Mouse (Mus musculus): ENCODE results near the gene Cilp. TPM values are rescaled to one million over a fixed set of nuclear protein-coding genes. Genes with fewer than 3 reads are reported as not detected.
"Not testable (repeated sequence)": the region's sequence is repeated elsewhere in the genome, so short reads cannot be mapped to it uniquely, and the experiment has no call there.

Gene Cilp
- polyA plus RNA-seq, 1 experiment from 2014 or later, result 0.57 TPM

- WGBS, result 71% methylated on average over 11 of the region's 11 CpGs
- no peak for ATAC-seq (ENCODE audit: low FRiP score)
- H3K4me1 ChIP-seq (replicated peaks), result no peaks in the 10 kb centered on the region
- H3K9me3 ChIP-seq, result no peaks in the 10 kb centered on the region
- H3K9ac ChIP-seq, result no peak overlapping the region
- no peaks in the 10 kb centered on the region for H3K27me3 ChIP-seq
- no peak overlapping the region for H3K27ac ChIP-seq
- no peaks in the 10 kb centered on the region for H3K36me3 ChIP-seq
- H3K4me3 ChIP-seq, result no peak overlapping the region
- H3K4me2 ChIP-seq, result no peak overlapping the region
Measured at GRCm38 (mm10) chr9:65255906-65256600, 8.9 kb upstream of the Cilp start.

DNA sequence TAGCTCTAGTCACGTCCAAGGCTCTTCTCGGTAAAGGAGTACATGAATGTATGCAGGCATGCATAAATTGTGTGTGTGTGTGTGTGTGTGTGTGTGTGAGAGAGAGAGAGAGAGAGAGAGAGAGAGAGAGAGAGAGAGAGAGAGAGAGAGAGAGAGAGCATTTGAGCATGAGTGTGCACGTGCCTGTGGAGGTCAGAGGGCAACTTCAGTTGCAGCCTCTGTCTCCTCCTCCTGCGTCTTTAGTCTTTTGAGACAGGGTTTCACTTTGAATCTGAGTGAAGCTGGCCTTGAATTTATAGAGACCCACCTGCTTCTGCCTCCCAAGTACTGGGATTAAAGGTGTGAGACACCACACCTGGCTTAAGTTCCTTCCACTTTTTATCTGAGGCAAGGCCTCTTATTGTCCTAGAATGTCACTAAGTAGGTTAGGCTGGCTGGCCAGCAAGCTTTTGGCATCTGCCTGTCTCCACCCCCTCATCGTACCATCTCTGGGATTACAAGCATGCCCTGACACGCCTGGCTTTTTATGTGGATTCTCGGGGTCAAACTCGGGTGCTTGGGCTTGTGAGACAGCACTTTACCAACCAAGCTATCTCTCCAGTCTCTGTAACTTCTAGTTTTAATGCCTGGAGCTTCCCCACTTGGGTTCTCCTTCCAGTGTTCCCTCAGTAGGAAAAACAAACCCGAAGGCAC, 7.6 kb upstream of the Cilp start:
- Histone ChIP-seq H3K4me2 (no peak overlapping the region), H3K4me1 (replicated peaks) (no peaks in the 10 kb centered on the region), H3K27me3 (no peaks in the 10 kb centered on the region), H3K9me3 (no peaks in the 10 kb centered on the region), H3K27ac (no peak overlapping the region), H3K9ac (no peak overlapping the region), H3K4me3 (no peak overlapping the region), H3K36me3 (no peaks in the 10 kb centered on the region)
- ATAC-seq (ENCODE audit: low FRiP score), result no peak
- 70% methylated on average over 9 of the region's 9 CpGs for WGBS

DNA sequence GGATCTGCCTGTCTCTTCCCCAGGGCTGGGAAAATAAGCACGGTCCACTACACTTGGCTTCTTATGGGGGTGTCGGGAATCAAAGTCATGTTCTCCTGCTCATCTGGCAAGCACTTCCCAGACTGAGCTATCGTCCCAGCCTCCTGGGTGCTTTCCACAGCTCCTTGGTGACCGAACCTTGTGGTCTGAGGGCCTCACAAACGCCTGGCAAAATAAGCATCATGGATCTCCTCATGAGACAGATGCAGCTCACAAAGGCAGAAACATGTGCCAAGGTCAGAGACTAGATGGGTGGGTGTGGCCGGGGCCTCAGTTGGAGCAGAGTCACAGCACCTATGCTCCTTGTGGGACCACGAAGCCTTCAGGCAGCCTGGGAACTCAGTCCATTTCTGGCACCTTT, 5.6 kb upstream of the Cilp start:
- H3K9me3 ChIP-seq, result no peaks in the 10 kb centered on the region
- ATAC-seq (ENCODE audit: low FRiP score), result no peak
- no peak overlapping the region for H3K4me3 ChIP-seq
- H3K9ac ChIP-seq, result no peak overlapping the region
- 74% methylated on average over 7 of the region's 7 CpGs for whole genome bisulfite sequencing
- no peaks in the 10 kb centered on the region for H3K27me3 ChIP-seq
- no peaks in the 10 kb centered on the region for H3K4me1 ChIP-seq (replicated peaks)
- no peak overlapping the region for H3K4me2 ChIP-seq
- no peak overlapping the region for H3K27ac ChIP-seq
- H3K36me3 ChIP-seq, result no peaks in the 10 kb centered on the region

GRCm38 (mm10) chr9:65261591-65262230, 3.3 kb upstream of the Cilp start:
- no peak overlapping the region for H3K27ac ChIP-seq
- ATAC-seq (ENCODE audit: low FRiP score), result no peak

GRCm38 (mm10) chr9:65262641-65263120, 2.3 kb upstream of the Cilp start:
- WGBS, result 89% methylated on average over 3 of the region's 3 CpGs
- H3K9me3 ChIP-seq, result no peaks in the 10 kb centered on the region
- H3K4me1 ChIP-seq (replicated peaks), result peaks cover 24% of the 10 kb centered on the region
- H3K27me3 ChIP-seq, result peaks cover 3% of the 10 kb centered on the region; the same call in 1 of the 2 replicates
- no peak overlapping the region for H3K4me2 ChIP-seq
- H3K27ac ChIP-seq, result no peak overlapping the region
- no peak for ATAC-seq (ENCODE audit: low FRiP score)
- no peaks in the 10 kb centered on the region for H3K36me3 ChIP-seq
- no peak overlapping the region for H3K4me3 ChIP-seq
- no peak overlapping the region for H3K9ac ChIP-seq

More at GRCm38 (mm10) chr9:65261591-65262230, 3.3 kb upstream of the Cilp start:
- H3K36me3 ChIP-seq, result no peaks in the 10 kb centered on the region
- peaks cover 16% of the 10 kb centered on the region for H3K4me1 ChIP-seq (replicated peaks)
- H3K9me3 ChIP-seq, result no peaks in the 10 kb centered on the region
- H3K4me3 ChIP-seq, result no peak overlapping the region
- 80% methylated on average over 2 of the region's 2 CpGs for WGBS
- H3K4me2 ChIP-seq, result no peak overlapping the region
- peaks cover 3% of the 10 kb centered on the region; the same call in 1 of the 2 replicates for H3K27me3 ChIP-seq
- no peak overlapping the region for H3K9ac ChIP-seq

DNA sequence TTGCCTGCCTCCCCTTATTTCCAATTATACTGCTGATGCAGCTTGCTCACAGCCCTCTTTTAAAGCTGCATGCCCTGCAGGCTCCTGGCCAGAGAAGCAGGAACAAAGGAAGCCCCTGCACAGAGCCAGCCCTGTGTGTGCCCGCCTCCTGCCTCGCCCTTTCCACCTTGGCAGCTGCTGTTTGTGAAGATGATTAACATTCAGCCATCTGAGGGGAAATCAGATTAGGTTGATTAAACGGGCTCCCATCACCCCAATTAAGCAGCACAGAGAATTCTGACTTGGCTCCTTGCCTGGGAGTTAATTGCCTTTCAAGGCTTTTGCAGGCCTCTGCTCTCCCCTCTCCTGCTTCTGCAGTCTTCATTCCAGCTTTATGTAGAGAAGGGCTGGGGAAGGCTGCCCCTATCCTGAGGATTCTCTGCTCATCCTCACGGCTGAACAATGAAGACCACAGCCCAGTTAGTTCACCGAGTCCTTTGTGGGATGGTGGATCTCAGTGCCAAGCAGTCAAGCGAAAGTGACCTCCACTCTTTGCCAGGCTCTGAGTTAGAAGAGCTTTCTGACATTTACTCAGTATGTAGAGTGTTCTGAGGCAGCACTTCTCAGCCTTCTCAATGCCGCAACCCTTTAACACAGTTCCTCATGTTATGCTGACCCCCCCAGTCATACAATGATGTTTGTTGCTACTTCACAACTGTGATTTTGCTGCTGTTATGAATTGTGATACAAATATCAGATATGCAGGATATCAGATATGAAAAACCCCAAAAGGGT, 2.9 kb downstream of the Cilp start:
- Histone ChIP-seq H3K36me3 (no peaks in the 10 kb centered on the region), H3K4me3 (no peak overlapping the region), H3K27ac (peak overlapping the region; percentile 93), H3K4me1 (replicated peaks) (peaks cover 44% of the 10 kb centered on the region), H3K9me3 (no peaks in the 10 kb centered on the region), H3K4me2 (no peak overlapping the region), H3K27me3 (peaks cover 11% of the 10 kb centered on the region; the same call in 1 of the 2 replicates), H3K9ac (0 out of 2 replicates have a peak overlapping the region, but pooled peaks have one; percentile 7)
- peak; percentile 91 for ATAC-seq (ENCODE audit: low FRiP score)
- 17% methylated on average over 7 of the region's 7 CpGs for WGBS

DNA sequence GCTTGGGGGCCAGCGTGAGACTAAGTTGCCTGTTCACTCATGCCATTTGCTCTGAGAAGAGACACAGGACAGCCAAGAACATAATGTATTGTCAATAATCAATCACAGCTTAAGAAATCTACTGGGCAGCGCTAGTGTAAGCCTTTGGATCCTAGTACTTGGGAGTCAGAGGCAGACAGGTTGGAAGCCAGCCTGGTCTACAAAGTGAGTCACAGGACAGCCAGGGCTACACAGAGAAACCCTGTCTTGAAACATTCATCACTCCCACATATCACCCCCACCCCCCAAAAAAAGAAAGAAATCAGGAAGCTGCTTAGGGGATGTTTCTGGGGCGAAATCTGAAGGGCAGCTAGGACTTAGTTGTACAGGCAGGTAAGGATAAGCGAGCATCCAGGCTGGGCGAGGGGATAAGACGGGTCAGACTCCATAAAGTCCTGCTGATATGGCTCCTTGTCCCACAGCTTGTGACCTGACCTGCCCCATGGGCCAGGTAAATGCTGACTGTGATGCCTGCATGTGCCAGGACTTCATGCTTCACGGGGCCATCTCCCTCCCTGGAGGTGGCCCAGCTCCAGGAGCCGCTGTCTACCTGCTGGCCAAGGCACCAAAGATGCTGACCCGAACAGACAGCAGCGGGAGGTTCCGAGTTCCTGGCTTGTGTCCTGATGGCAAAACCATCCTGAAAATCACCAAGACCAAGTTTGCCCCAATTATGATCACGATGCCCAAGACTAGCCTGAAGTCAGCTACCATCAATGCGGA, 8.2 kb downstream of the Cilp start:
- H3K4me2 ChIP-seq, result no peak overlapping the region
- no peaks in the 10 kb centered on the region for H3K36me3 ChIP-seq
- H3K9ac ChIP-seq, result no peak overlapping the region
- H3K9me3 ChIP-seq, result no peaks in the 10 kb centered on the region
- peaks cover 8% of the 10 kb centered on the region; the same call in 1 of the 2 replicates for H3K27me3 ChIP-seq
- H3K4me1 ChIP-seq (replicated peaks), result peaks cover 15% of the 10 kb centered on the region
- 89% methylated on average over 13 of the region's 13 CpGs for WGBS
- ATAC-seq (ENCODE audit: low FRiP score), result no peak
- no peak overlapping the region for H3K4me3 ChIP-seq
- no peak overlapping the region for H3K27ac ChIP-seq

DNA sequence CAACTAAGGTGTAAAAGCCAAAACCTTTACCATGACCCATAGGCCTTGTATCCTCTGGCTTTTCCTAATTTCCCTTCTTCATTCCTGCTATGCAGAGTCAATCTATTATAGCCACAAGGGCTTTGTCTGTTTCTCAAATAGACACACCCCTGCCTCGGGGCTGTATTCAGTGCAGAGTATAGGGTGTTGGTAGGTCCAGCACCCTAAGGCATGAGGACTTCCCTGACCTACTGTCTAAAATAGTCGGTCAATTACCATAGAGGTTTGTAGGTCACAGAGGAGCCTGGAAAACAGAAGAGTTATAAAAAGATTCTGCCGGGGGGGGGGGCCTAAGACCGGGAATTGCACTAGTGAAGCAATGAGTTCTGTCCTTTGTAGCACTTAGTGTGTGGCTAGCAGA, 8.9 kb downstream of the Cilp start:
- H3K27ac ChIP-seq, result no peak overlapping the region
- H3K36me3 ChIP-seq, result no peaks in the 10 kb centered on the region
- 73% methylated on average over 4 of the region's 4 CpGs for WGBS
- H3K9me3 ChIP-seq, result no peaks in the 10 kb centered on the region
- H3K27me3 ChIP-seq, result peaks cover 8% of the 10 kb centered on the region; the same call in 1 of the 2 replicates
- no peak for ATAC-seq (ENCODE audit: low FRiP score)
- no peak overlapping the region for H3K9ac ChIP-seq
- H3K4me3 ChIP-seq, result no peak overlapping the region
- H3K4me1 ChIP-seq (replicated peaks), result peaks cover 8% of the 10 kb centered on the region
- H3K4me2 ChIP-seq, result no peak overlapping the region

DNA sequence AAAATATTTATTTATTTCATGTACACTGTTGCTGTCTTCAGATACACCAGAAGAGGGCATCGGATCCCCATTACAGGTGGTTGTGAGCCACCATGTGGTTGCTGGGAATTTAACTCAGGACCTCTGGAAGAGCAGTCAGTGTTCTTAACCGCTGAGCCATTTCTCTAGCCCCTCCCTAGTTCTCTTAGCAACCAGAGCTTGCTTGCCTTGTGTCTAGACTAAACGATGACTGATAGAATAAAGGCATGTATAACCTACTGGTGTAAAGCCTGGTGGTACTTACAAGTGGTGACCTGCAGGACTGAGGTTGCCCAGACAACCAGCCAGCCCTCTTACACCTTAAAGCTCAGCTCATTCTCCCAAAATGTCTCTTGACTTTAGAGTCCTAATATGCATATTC, 9.9 kb downstream of the Cilp start:
- H3K36me3 ChIP-seq; H3K9ac ChIP-seq; H3K9me3 ChIP-seq; H3K27me3 ChIP-seq; H3K4me2 ChIP-seq; ATAC-seq (ENCODE audit: low FRiP score); H3K4me1 ChIP-seq (replicated peaks); H3K27ac ChIP-seq; H3K4me3 ChIP-seq: not testable (repeated sequence)
- 72% methylated on average over 3 of the region's 3 CpGs for WGBS

DNA sequence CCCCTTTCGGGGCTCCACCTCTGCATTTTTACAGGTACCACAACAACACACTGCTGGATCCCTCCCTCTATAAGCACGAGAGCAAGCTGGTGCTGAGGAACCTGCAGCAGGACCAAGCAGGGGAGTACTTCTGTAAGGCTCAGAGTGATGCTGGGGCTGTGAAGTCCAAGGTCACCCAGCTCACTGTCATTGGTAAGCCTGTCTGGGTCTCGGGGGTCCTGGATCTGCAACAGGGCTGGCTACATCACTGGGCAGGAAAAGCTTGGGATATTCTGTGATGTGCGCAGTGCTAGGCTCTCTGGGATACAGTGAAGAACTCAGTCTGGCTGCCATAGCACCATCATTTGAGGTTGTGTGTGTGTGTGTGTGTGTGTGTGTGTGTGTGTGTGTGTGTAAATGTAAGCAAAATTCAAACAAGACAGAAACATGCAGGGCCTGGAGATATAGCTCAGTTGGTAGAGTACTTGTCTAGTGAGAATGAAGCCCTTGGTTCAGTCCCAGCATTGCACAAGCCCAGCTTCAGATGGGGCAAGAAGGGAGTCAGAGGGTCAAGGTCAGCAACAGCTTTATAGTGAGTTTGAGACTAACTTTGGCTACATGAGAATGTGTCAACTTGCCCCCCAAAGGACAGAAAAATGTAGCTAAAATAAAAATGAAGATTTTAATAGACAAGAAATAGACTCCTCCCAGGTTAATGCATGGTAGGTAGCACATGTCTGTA, 11.0 kb downstream of the Cilp start:
- Histone ChIP-seq H3K4me3 (no peak overlapping the region), H3K9me3 (no peaks in the 10 kb centered on the region), H3K4me2 (no peak overlapping the region), H3K9ac (no peak overlapping the region), H3K36me3 (no peaks in the 10 kb centered on the region), H3K27me3 (0 out of 2 replicates have a peak, but pooled peaks cover 2% of the 10 kb centered on the region), H3K27ac (no peak overlapping the region), H3K4me1 (replicated peaks) (no peaks in the 10 kb centered on the region)
- 83% methylated on average over 4 of the region's 4 CpGs for WGBS
- no peak for ATAC-seq (ENCODE audit: low FRiP score)
